Mouse (Mus musculus): ENCODE measurements around the gene Mks1.
A peak's percentile ranks its signal among the peaks of the same experiment; 100 is the strongest.
"Not testable (repeated sequence)": the region's sequence is repeated elsewhere in the genome, so short reads cannot be mapped to it uniquely, and the experiment has no call there.

The Mks1 gene

DNA sequence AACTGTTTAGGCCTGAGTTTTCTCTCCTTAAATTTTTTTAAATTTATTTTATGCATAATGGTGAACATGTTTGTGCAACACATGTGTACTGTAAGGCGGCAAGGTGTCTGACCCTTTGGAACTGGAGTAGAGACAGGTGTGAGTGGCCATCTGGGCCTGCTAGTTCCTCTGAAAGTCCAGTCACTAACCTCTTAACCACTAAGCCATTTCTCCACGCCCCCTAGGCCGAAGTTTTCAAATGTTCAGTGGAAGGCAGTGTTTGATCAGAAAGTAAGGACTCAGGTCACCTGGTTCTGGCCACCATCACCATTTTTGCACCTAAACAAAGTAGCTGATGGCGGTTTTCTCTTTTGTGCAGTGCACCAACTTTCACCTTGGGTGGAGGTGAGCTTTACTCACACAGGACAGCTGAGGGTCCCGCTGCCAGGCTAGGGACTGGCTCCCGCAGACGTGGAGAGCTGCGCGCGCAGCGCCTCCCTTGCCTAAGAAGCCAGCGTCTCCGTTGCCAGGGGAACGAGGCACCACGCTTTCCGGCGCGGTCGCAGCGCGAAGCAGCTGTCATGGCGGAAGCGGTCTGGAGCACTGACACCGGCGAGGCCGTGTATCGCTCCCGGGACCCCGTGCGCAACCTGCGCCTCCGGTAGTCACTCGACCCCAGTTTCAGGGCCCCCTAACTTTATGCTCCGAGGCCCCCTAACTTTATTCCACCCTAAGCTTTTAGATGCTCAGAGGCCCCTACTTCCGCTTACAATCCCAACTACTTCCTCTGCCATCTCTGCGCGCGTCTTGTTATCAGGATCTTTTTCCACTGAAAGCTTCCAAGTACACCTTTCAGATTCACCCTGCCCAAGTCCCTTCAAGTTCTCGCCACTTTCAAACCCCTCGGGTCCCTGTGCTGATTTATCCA lies at the start of gene Mks1:
Gene Mks1, plus strand, starts transcription at position 526 of the 907 bp plus-strand sequence.
- DNase-seq (ENCODE audit: low spot score), result peak; percentile 90

DNA sequence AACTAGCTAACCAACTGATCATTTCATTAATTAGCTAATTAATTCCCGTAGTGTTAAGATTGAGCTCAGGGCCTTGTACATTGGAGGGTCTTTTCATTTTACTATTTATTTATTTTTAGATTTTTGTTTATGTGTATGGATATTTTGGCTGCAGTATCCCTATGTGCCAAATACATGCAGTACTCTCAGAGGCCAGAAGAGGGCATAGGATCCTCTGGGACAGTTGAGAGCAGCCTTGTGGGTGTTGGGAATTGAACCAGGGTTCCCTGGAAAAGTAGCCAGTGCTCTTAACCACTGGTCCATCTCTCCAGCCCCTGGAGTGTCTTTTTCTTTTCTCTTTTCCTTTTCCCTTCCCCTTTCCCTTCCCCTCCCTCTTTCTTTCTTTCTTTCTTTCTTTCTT lies 47.6 kb upstream of the Mks1 start:
- DNase-seq (ENCODE audit: low spot score), result no peak

GRCm38 (mm10) chr11:87807433-87807832 lies 45.6 kb upstream of the Mks1 start:
- DNase-seq (ENCODE audit: low spot score), result no peak

GRCm38 (mm10) chr11:87808236-87808635 lies 44.8 kb upstream of the Mks1 start:
- no peak for DNase-seq (ENCODE audit: low spot score)

DNA sequence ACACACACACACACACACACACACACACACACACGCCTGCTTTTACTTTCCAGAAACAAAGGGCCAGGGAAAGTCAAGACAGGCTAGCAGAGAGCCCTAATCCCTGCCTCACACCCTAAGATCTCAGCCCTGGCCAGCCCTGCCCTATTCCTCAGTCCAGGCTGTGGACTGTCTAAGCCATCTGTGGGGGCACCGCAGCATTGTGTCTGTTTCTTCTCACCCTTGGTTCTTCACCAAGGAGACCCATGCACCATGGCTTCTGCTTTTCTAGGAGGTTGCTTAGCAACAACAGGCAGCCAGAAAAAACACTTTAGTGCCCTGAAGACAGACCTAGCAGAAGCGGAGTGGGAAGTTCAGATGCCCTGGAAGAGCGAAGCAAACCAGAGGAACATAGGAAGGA lies 41.6 kb upstream of the Mks1 start:
- no peak for DNase-seq (ENCODE audit: low spot score)

- DNase-seq (ENCODE audit: low spot score), result no peak
Measured at GRCm38 (mm10) chr11:87814831-87815230, 38.2 kb upstream of the Mks1 start.

GRCm38 (mm10) chr11:87816707-87817442 lies 36.1 kb upstream of the Mks1 start:
- peak; percentile 43 for DNase-seq (ENCODE audit: low spot score)

DNA sequence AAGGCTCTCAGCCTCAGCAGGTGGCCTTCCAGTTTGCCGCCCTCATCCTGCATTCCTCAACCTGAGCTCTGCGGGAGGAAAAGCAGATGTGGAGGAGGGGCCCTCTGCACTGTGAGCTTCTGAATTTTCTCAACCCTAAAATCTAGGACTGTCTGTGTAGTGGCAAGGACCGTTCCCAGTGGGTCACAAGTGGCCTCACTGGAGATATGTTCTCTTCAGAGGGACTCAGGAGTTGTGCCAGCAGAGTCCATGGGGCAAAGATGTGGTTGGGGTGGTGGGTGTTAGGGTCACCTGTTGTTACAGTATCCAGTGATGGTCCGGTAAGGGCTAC lies 35.6 kb upstream of the Mks1 start:
- no peak for DNase-seq (ENCODE audit: low spot score)

DNA sequence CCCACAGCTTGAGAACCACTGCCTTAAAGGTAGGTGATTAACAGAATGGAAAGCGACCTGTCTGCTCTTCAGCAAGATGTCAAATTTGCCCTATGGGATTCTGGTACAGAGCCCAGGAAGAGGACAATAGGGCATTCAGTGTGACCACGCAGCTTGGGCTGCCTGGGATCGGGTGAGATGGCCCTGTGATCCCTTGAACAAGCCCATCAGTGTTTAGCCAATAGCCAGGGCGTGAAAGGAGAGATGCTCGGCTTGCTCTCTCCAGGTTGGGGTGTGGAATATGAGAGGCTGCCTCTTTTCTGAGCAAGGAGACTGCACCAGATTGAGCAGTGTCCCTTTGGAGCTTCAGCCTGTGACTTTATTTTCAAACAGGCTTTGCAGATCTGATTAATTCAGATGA lies 31.5 kb upstream of the Mks1 start:
- peak; percentile 37 for DNase-seq (ENCODE audit: low spot score)

DNA sequence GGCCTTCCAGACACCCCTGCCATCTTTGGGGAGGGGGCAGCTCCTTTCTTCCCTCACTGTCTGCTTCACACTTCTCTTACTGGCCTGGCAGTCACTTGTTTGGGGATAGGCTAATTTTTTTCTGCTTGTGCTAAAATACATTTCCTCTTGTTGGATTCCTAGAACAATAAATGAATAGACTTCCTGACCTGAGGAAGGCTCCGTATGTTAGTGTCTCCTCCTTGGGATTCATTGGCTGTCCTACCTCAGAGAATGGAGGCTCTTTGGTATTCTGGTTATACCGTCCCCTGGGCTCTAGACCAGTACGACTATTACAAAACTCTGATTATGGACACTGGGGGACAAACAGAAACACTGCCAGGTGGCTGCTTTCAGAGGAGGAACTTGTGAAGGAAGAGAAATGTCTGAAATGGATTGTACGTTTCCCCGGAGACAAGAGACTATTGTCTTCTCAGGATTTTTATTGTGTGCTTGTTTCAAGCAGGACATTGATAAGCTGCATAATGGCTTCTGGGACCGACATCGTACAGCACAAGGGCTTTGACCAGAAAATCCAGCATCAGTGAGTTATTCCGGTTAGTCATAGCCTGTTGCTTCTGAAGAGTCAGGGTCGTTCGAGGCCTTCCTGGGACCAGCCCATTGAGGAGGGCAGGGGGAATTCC lies 24.6 kb upstream of the Mks1 start, which contains the start of gene Lpo:
Gene Lpo, minus strand, starts transcription at position 51 of the 662 bp plus-strand sequence.
- DNase-seq (ENCODE audit: low spot score), result no peak

DNA sequence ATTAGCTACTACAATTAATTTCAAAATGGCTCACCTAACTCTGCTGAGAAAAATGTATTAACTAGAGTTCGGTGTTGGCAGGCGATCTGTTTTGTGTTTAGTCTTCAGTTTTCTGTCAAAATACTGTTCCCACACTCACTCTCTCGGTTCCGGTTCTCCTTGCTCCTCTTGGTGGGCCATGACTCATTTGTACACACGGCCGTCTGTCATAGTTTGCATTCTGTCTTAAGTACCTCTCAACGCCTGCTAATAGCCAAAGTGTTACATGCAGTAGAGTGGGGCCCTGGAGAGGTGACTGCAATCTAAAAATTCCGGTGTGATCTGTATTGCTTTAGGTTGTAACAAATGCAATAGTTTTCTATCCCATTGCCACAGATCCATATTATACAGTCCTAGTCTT lies 12.3 kb upstream of the Mks1 start:
- no peak for DNase-seq (ENCODE audit: low spot score)

DNA sequence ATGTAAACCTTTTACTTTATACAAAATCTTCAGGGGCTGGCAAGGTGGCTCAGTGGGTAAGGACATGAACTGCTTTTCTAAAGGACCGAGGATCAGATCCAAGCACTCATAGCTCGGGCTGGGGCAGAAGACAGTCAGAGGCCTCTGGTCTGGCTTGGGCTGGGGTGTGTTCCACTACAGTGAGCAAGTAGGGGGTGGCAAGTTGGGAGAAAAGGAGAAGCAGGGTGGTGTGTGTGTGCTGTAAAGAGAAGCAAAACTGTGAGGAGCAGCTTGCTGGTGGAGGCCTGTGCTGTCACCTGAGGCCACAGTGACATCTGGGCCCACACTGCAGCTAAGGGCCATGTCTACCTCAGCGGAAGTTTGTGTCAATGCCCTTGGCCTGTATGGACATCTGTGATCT lies 11.6 kb upstream of the Mks1 start:
- DNase-seq (ENCODE audit: low spot score), result no peak

DNA sequence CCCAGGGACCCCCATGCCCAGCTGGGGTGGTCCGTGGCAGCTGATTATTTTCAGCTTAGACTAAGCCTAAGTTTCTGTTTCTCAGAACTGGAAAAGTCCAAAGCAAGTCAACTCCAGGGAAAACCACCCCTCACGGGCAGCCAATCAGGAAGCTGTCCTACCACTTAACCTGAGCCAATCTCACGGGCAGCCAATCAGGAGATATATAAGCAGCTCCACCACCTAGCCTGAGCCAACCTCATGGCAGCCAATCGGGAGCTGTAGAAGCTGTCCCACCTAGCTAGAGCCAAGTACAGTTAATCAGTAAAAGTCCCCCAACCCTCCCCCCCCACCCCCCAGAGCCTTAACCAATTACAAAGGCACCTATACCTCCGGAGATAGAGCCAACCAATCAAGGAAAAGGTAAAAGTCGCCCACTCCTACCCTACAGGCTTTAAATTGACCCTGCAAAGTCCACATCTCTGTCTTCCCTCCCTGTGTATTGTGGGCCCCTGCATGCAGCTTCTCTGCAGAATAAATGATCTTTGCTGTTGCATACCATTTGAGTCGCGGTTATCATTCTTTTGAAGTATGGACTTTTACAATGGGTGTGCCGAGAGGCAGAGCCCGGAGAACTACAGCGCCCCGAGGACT lies 5.9 kb upstream of the Mks1 start:
- DNase-seq (ENCODE audit: low spot score), result no peak

- DNase-seq (ENCODE audit: low spot score), result no peak
Measured at GRCm38 (mm10) chr11:87847884-87848283, 5.1 kb upstream of the Mks1 start.

DNA sequence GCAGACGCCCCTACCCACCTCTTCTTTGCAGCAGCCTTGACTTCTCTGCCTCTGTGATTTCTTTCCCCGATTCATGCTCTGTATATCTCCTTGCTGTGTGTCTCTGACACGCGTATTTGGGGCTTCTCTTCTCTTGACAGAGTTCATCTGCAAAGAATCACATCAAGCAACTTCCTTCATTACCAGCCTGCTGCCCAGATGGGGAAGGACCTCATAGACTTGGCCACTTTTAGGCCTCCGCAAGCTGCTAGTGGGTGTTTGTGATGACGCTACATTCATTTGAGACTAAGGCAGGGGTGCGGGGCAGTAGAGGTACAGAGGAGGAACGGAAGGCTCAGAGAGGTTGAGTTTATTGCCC lies 561 bp downstream of the Mks1 start:
- DNase-seq (ENCODE audit: low spot score), result peak; percentile 28

- DNase-seq (ENCODE audit: low spot score), result no peak
Measured at GRCm38 (mm10) chr11:87854550-87854949, 1.5 kb downstream of the Mks1 start.

DNA sequence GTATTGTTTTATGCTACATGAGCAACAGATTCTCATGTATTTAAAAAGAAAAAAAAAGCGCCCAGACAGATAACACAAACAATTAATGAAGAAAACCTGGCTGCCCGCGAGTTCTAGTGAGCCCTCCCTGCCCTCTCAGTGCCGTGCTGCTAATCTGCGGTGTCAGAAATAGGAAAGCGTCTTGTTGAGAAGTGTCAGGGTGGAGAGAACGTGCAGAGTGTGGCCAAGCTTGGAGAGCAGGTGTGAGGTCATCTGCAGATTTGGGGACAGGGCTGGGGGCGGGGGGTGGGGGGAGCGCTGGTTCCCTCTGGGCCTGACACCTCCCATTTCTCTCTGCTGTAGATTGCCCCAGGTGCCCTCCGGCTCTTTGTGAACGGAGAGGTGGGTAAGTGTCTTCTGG lies 6.3 kb downstream of the Mks1 start:
- no peak for DNase-seq (ENCODE audit: low spot score)

GRCm38 (mm10) chr11:87860426-87860825 lies 7.4 kb downstream of the Mks1 start:
- DNase-seq (ENCODE audit: low spot score), result no peak

GRCm38 (mm10) chr11:87862805-87863204 lies 9.8 kb downstream of the Mks1 start:
- DNase-seq (ENCODE audit: low spot score), result no peak

GRCm38 (mm10) chr11:87866891-87867290 lies 13.9 kb downstream of the Mks1 start:
- DNase-seq (ENCODE audit: low spot score), result not testable (repeated sequence)

GRCm38 (mm10) chr11:87870096-87870495 lies 17.1 kb downstream of the Mks1 start:
- no peak for DNase-seq (ENCODE audit: low spot score)

DNA sequence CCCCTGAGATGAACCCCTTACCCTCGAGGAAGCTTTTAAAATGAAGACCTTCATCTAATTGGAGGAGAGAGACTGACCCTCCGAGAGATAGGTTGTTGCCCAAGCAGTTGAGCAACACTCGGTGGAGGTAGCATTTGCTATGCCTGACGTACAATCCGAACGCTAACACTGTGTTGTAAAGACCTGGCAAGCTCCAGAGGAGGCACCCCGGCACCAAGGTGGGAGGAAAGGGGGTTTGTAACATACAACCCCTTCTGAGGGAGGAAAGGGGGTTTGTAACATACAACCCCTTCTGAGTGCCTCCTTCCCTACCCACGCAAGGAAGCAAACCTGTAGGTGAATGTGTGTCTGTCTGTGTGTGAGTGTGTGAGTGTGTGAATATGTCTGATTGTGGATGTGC lies 18.8 kb downstream of the Mks1 start:
- no peak for DNase-seq (ENCODE audit: low spot score)

All from layer of hippocampus, adult 11-12 months (tissue).